Mouse (Mus musculus) embryonic facial prominence, embryonic 11.5 days (tissue): Measurements from ENCODE around the gene Olfr450. TPM values are rescaled to one million over a fixed set of nuclear protein-coding genes. Genes with fewer than 3 reads are reported as not detected.

Source experiments
- polyA plus RNA-seq: library from polyadenylated mRNA; unstranded; fragments of >200 nt; fragmentation: Nextera tagmentation; extraction: Ambion mirVana; gene quantifications from 2 replicates; pipeline ENCODE4 v1.2.1, GENCODE M21; 2014

Olfr450 gene
- polyA plus RNA-seq, 1 experiment from 2014 or later: not detected

Other genes starting within 250 kb of the Olfr450 start
- not detected in 2 replicates for gene Tcaf3, start 214.2 kb upstream of the Olfr450 start, polyA plus RNA-seq
- 1.9 and 2.5 TPM in 2 replicates for gene Tcaf2, start 166.7 kb upstream of the Olfr450 start, polyA plus RNA-seq
- gene Tcaf1, start 101.9 kb upstream of the Olfr450 start, polyA plus RNA-seq: 104 and 106 TPM in 2 replicates
- not detected in 2 replicates for gene Olfr453, start 72.6 kb upstream of the Olfr450 start, polyA plus RNA-seq
- not detected in 2 replicates for gene Olfr38, start 55.5 kb upstream of the Olfr450 start, polyA plus RNA-seq
- not detected in 2 replicates for gene Olfr452, start 26.8 kb upstream of the Olfr450 start, polyA plus RNA-seq
- gene Olfr449, start 22.4 kb downstream of the Olfr450 start, polyA plus RNA-seq: not detected in 2 replicates
- not detected in 2 replicates for gene Olfr448, start 78.5 kb downstream of the Olfr450 start, polyA plus RNA-seq
- gene Olfr447, start 96.9 kb downstream of the Olfr450 start, polyA plus RNA-seq: not detected in 2 replicates
- gene Olfr446, start 109.4 kb downstream of the Olfr450 start, polyA plus RNA-seq: not detected in 2 replicates
- gene Olfr444, start 137.1 kb downstream of the Olfr450 start, polyA plus RNA-seq: not detected in 2 replicates